Mouse (Mus musculus) layer of hippocampus, adult 18-20 months (tissue): ENCODE data around the gene Efcab5. TPM values are rescaled to one million over a fixed set of nuclear protein-coding genes. Genes with fewer than 3 reads are reported as not detected.

Experiments used
- microRNA-seq, 2 experiments: library from miRNA; unstranded; fragments of <30 nt; microRNA quantifications; one replicate each; pipeline ENCODE4 v1.2.0; 2021
- total RNA-seq, 2 experiments: library from RNA; stranded (reverse); gene quantifications; 2 replicates each; pipeline ENCODE4 v1.2.3; 2021

Gene Efcab5
- total RNA-seq, 2 experiments from 2014 or later = 3.7 to 4.2 TPM

Small RNA genes within 50 kb of the gene (microRNA-seq; reads per million reads assigned to microRNA genes)
- 1,226 to 1,240 reads per million in 2 experiments for gene Mir423

Other genes starting within 250 kb of the Efcab5 start
- not detected for gene Slc6a4, start 190.4 kb downstream of the Efcab5 start, total RNA-seq
- 10 to 100 TPM; 20.3 to 21.1 TPM for gene Nsrp1, start 110.5 kb downstream of the Efcab5 start, total RNA-seq
- 10 to 100 TPM; 32.9 to 35.4 TPM for gene Ssh2, start 27.3 kb upstream of the Efcab5 start, total RNA-seq